Mouse (Mus musculus) embryonic facial prominence, embryonic 13.5 days (tissue): Measurements from ENCODE around the gene Cntnap2. TPM values are rescaled to one million over a fixed set of nuclear protein-coding genes. Genes with fewer than 3 reads are reported as not detected.
A peak's percentile ranks its signal among the peaks of the same experiment; 100 is the strongest.

Source experiments
- ATAC-seq: fragments of 200-750 bp; cut with Nextera tagmentation; 2 replicates; pipeline ENCODE4 v1.8.0; 2017; ENCODE audit warnings: low read depth; ENCODE audit not compliant: insufficient number of reproducible peaks, insufficient read depth, low FRiP score, low TSS enrichment
- H3K27ac ChIP-seq: fragments of 300-500 bp; sonication (generic); 2 replicates; pipeline ENCODE4 v1.5.1; 2015; ENCODE audit warnings: moderate library complexity, mild to moderate bottlenecking, inconsistent platforms
- H3K27me3 ChIP-seq: fragments of 300-500 bp; sonication (generic); 2 replicates; pipeline ENCODE4 v1.6.1; 2015; ENCODE audit warnings: mild to moderate bottlenecking, inconsistent platforms
- H3K36me3 ChIP-seq: fragments of 300-500 bp; sonication (generic); 2 replicates; pipeline ENCODE4 v1.6.1; 2015; ENCODE audit warnings: mild to moderate bottlenecking, inconsistent platforms
- H3K4me1 ChIP-seq: fragments of 300-500 bp; sonication (generic); 2 replicates; pipeline ENCODE4 v1.6.1; 2015; ENCODE audit warnings: inconsistent platforms
- H3K4me2 ChIP-seq: fragments of 300-500 bp; sonication (generic); 2 replicates; pipeline ENCODE4 v1.6.1; 2015; ENCODE audit warnings: moderate library complexity, mild to moderate bottlenecking, inconsistent platforms
- H3K4me3 ChIP-seq: fragments of 300-500 bp; sonication (generic); 2 replicates; pipeline ENCODE4 v1.5.1; 2015; ENCODE audit warnings: mild to moderate bottlenecking, inconsistent platforms
- H3K9ac ChIP-seq: fragments of 300-500 bp; sonication (generic); 2 replicates; pipeline ENCODE4 v1.6.1; 2015; ENCODE audit warnings: mild to moderate bottlenecking, inconsistent platforms
- H3K9me3 ChIP-seq: fragments of 300-500 bp; sonication (generic); 2 replicates; pipeline ENCODE4 v1.6.1; 2016; ENCODE audit warnings: inconsistent platforms
- WGBS: fragments of 180-500 bp; shearing (Covaris S2); methylation state at CpG from one replicate; pipeline ENCODE4 v1.1.7; 2015; ENCODE audit warnings: mixed read lengths; 5-methylcytosine and 5-hydroxymethylcytosine counted together
- polyA plus RNA-seq: library from polyadenylated mRNA; unstranded; fragments of >200 nt; fragmentation: Nextera tagmentation; extraction: Ambion mirVana; gene quantifications from 2 replicates; pipeline ENCODE4 v1.2.1, GENCODE M21; 2015

Cntnap2 gene
- polyA plus RNA-seq, 1 experiment from 2014 or later, result 3.1 TPM

- H3K27me3 ChIP-seq, result no peaks in the 10 kb centered on the region
- H3K9me3 ChIP-seq, result no peaks in the 10 kb centered on the region
- no peak overlapping the region for H3K4me3 ChIP-seq
- no peak overlapping the region for H3K4me2 ChIP-seq
- H3K9ac ChIP-seq, result no peak overlapping the region
- no peaks in the 10 kb centered on the region for H3K4me1 ChIP-seq
- ATAC-seq, result no peak
- 67% methylated on average over 4 of the region's 4 CpGs for WGBS
- no peak overlapping the region for H3K27ac ChIP-seq
- no peaks in the 10 kb centered on the region for H3K36me3 ChIP-seq
Measured at GRCm38 (mm10) chr6:47026064-47026686, 1967.0 kb downstream of the Cntnap2 start.

- 56% methylated on average over 2 of the region's 2 CpGs for WGBS
- no peak overlapping the region for H3K4me3 ChIP-seq
- H3K4me1 ChIP-seq, result no peaks in the 10 kb centered on the region
Measured at GRCm38 (mm10) chr6:47031362-47031761, 1972.2 kb downstream of the Cntnap2 start.

GRCm38 (mm10) chr6:47042602-47043001 is 1983.4 kb downstream of the Cntnap2 start:
- no peaks in the 10 kb centered on the region for H3K27me3 ChIP-seq
- WGBS, result 76% methylated on average over 1 of the region's 1 CpGs
- no peak overlapping the region for H3K4me2 ChIP-seq
- no peaks in the 10 kb centered on the region for H3K4me1 ChIP-seq
- no peak for ATAC-seq
- H3K9ac ChIP-seq, result no peak overlapping the region
- no peaks in the 10 kb centered on the region for H3K9me3 ChIP-seq
- no peak overlapping the region for H3K4me3 ChIP-seq
- H3K36me3 ChIP-seq, result no peaks in the 10 kb centered on the region
- H3K27ac ChIP-seq, result no peak overlapping the region

More at GRCm38 (mm10) chr6:47031362-47031761, 1972.2 kb downstream of the Cntnap2 start:
- no peaks in the 10 kb centered on the region for H3K27me3 ChIP-seq
- no peak overlapping the region for H3K27ac ChIP-seq
- no peaks in the 10 kb centered on the region for H3K36me3 ChIP-seq
- ATAC-seq, result no peak
- H3K9me3 ChIP-seq, result no peaks in the 10 kb centered on the region
- H3K9ac ChIP-seq, result no peak overlapping the region
- no peak overlapping the region for H3K4me2 ChIP-seq

- Histone ChIP-seq H3K9me3 (no peaks in the 10 kb centered on the region), H3K36me3 (no peaks in the 10 kb centered on the region), H3K9ac (no peak overlapping the region), H3K27me3 (no peaks in the 10 kb centered on the region), H3K4me3 (no peak overlapping the region), H3K27ac (no peak overlapping the region), H3K4me2 (no peak overlapping the region), H3K4me1 (no peaks in the 10 kb centered on the region)
- no peak for ATAC-seq
- 82% methylated on average over 1 of the region's 1 CpGs for WGBS
Measured at GRCm38 (mm10) chr6:47043586-47043985, 1984.4 kb downstream of the Cntnap2 start.

- ATAC-seq, result no peak
- Histone ChIP-seq H3K27me3 (no peaks in the 10 kb centered on the region), H3K4me2 (peak overlapping the region; percentile 74), H3K9me3 (no peaks in the 10 kb centered on the region), H3K9ac (peak overlapping the region; percentile 61), H3K4me1 (no peaks in the 10 kb centered on the region), H3K4me3 (peak overlapping the region; percentile 46), H3K36me3 (no peaks in the 10 kb centered on the region), H3K27ac (no peak overlapping the region)
- 2% methylated on average over 46 of the region's 46 CpGs for WGBS
Measured at GRCm38 (mm10) chr6:47044385-47045200, 1985.4 kb downstream of the Cntnap2 start.

GRCm38 (mm10) chr6:47049051-47049450 is 1989.9 kb downstream of the Cntnap2 start:
- Histone ChIP-seq H3K4me3 (no peak overlapping the region), H3K4me1 (no peaks in the 10 kb centered on the region), H3K36me3 (no peaks in the 10 kb centered on the region), H3K27ac (no peak overlapping the region), H3K9me3 (no peaks in the 10 kb centered on the region), H3K4me2 (no peak overlapping the region), H3K27me3 (no peaks in the 10 kb centered on the region), H3K9ac (no peak overlapping the region)
- WGBS, result 39% methylated on average over 5 of the region's 5 CpGs
- no peak for ATAC-seq

- Histone ChIP-seq H3K9ac (no peak overlapping the region), H3K9me3 (no peaks in the 10 kb centered on the region), H3K27me3 (no peaks in the 10 kb centered on the region), H3K4me1 (no peaks in the 10 kb centered on the region), H3K36me3 (no peaks in the 10 kb centered on the region), H3K27ac (no peak overlapping the region), H3K4me3 (no peak overlapping the region), H3K4me2 (no peak overlapping the region)
- ATAC-seq, result no peak
- 60% methylated on average over 7 of the region's 7 CpGs for WGBS
Measured at GRCm38 (mm10) chr6:47050319-47051222, 1991.4 kb downstream of the Cntnap2 start.

GRCm38 (mm10) chr6:47061341-47061740 is 2002.2 kb downstream of the Cntnap2 start:
- no peak overlapping the region for H3K9ac ChIP-seq
- ATAC-seq, result no peak
- H3K27me3 ChIP-seq, result no peaks in the 10 kb centered on the region
- H3K4me3 ChIP-seq, result no peak overlapping the region
- no peaks in the 10 kb centered on the region for H3K36me3 ChIP-seq
- H3K27ac ChIP-seq, result no peak overlapping the region
- H3K9me3 ChIP-seq, result no peaks in the 10 kb centered on the region
- no peak overlapping the region for H3K4me2 ChIP-seq
- WGBS, result 74% methylated on average over 3 of the region's 3 CpGs
- H3K4me1 ChIP-seq, result no peaks in the 10 kb centered on the region

- H3K9ac ChIP-seq, result no peak overlapping the region
- 64% methylated on average over 4 of the region's 4 CpGs for WGBS
- no peak overlapping the region for H3K4me2 ChIP-seq
- H3K9me3 ChIP-seq, result no peaks in the 10 kb centered on the region
- no peaks in the 10 kb centered on the region for H3K27me3 ChIP-seq
- no peak for ATAC-seq
- no peaks in the 10 kb centered on the region for H3K36me3 ChIP-seq
- no peak overlapping the region for H3K27ac ChIP-seq
- H3K4me3 ChIP-seq, result no peak overlapping the region
- H3K4me1 ChIP-seq, result no peaks in the 10 kb centered on the region
Measured at GRCm38 (mm10) chr6:47089998-47090397, 2030.8 kb downstream of the Cntnap2 start.

GRCm38 (mm10) chr6:47104951-47105350 is 2045.8 kb downstream of the Cntnap2 start:
- no peaks in the 10 kb centered on the region for H3K4me1 ChIP-seq
- no peaks in the 10 kb centered on the region for H3K36me3 ChIP-seq
- H3K27ac ChIP-seq, result no peak overlapping the region
- H3K27me3 ChIP-seq, result no peaks in the 10 kb centered on the region
- no peaks in the 10 kb centered on the region for H3K9me3 ChIP-seq
- 63% methylated on average over 1 of the region's 1 CpGs for WGBS
- no peak overlapping the region for H3K9ac ChIP-seq
- H3K4me2 ChIP-seq, result no peak overlapping the region
- no peak for ATAC-seq
- no peak overlapping the region for H3K4me3 ChIP-seq

- Histone ChIP-seq H3K36me3 (no peaks in the 10 kb centered on the region), H3K4me3 (no peak overlapping the region), H3K4me1 (no peaks in the 10 kb centered on the region), H3K27ac (no peak overlapping the region), H3K9me3 (no peaks in the 10 kb centered on the region), H3K9ac (no peak overlapping the region), H3K27me3 (no peaks in the 10 kb centered on the region), H3K4me2 (no peak overlapping the region)
- ATAC-seq, result 0 out of 2 replicates have a peak, but pooled peaks have one; percentile 37
- WGBS, result 30% methylated on average over 6 of the region's 6 CpGs
Measured at GRCm38 (mm10) chr6:47109582-47110220, 2050.5 kb downstream of the Cntnap2 start.
